Mouse (Mus musculus): Measurements from ENCODE around the gene Rassf6.

- TF ChIP-seq CTCF (IDR thresholded peaks at IDR 0.05; ENCODE audit: insufficient read depth, low read depth, low read length) (no peak), POLR2A (IDR thresholded peaks at IDR 0.05; ENCODE audit: insufficient read depth, low read depth, low read length) (no peak)
Measured at GRCm38 (mm10) chr5:90621316-90621715, 19.1 kb downstream of the Rassf6 start.

Measured in olfactory bulb, adult 2 months (tissue).